Mouse (Mus musculus): Measurements from ENCODE around the gene Pakap.

DNA sequence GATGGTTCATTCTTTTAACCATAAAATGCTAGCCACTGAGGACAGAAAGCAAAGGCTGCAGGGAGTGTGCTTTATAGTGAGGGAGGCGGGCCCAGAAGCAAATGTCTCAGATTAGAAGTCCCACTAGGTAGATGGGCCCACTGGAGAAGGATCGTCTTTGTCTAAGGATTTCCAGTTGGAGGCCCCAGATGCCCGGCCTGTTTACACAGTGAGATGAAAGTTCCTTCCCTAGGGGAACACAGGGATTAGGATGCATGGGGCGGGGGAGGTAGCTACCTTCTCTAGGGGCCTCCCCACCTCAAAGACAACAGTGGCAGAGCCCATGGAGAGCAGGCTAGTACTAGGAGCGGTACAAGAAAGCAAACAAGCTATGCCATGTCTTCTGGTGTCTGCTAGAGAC lies 327.2 kb downstream of the Pakap start:
- TF ChIP-seq CTCF (IDR thresholded peaks at IDR 0.05; ENCODE audit: borderline replicate concordance, control insufficient read depth, extremely low read depth, insufficient read depth, low read length, poor library complexity): no peak
- TF ChIP-seq POLR2A (IDR thresholded peaks at IDR 0.05; ENCODE audit: control insufficient read depth, extremely low read depth, insufficient read depth, low read length, poor library complexity): no peak

Data from thymus, adult 2 months (tissue).